In the genomic region with DNA sequence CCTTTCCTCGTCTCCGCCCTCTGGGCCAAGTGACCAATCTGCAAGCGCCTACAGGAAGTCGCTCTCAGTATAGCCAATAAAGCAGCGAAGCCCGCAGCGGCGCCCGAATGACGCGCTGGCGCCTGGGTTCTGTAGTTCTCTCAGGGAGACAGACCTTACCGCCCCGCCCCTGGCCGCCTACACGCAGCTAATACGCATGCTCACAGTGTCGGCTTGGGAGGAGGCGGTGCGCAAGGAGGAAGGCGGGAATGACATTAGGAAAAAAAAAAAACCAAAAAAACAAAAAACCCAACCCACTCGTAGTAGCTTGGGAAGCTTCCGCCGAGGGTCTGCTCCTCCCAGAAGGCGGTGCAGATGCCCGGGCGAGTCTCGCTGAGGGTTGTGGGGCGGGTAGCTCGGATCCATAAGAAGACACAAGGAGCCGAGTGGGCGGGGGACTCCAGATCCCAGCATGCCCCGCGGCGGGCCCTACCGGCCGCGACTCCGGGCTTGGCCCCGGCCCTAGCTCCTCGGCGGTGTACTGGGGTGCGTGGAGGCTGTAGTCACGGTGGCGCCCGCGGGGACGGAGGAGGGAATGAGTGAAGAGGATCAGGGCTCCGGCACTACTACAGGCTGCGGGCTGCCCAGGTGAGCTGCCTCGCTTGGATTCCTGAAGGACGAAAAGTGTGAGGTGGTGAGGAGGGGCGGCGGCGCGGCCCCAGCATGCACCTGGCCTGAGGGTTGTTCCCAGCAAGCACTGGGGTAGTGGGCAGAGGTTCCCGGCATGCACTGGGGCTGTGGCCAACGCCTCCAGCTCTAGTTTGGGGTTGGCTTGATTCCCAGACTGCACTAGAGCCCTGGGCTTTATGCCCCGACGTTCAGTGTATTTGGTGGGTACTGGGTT, we compare ENCODE assay signal across 8 mouse cellular contexts. TPM values are rescaled to one million over a fixed set of nuclear protein-coding genes. Genes with fewer than 3 reads are reported as not detected.
DNase-seq lines count a peak whose midpoint lies in the region; ATAC-seq lines count a peak whose summit lies in the region.

Gene Tarbp2 (plus strand): TSS at position 217 of the 883 bp plus-strand sequence.

- ATAC-seq in hindbrain, embryonic 14.5 days (ENCODE audit: low FRiP score), result peak; percentile 92

- DNase-seq in R1 (ENCODE audit: low read depth, low spot score), result peak; percentile 100
- peak; percentile 99 for DNase-seq in cerebellum, postnatal 25 days
- peak; percentile 100 for DNase-seq in frontal cortex, postnatal 25 days (ENCODE audit: low spot score in 2 of 2)
- peak; percentile 99 for DNase-seq in hindbrain, embryonic 14.5 days (ENCODE audit: low spot score)
- peak; percentile 100 for DNase-seq in layer of hippocampus, postnatal 36 days
- peak; percentile 100 for DNase-seq in lung, postnatal 36 days
- DNase-seq in retina, postnatal 1 day, result peak; percentile 99
- peak; percentile 97 to 100 for DNase-seq in urinary bladder, adult 18-20 months (ENCODE audit: low spot score in 2 of 2)

- H3K27ac ChIP-seq in hindbrain, embryonic 14.5 days, result peak within 1 kb of the TSS; percentile 97

- H3K9me3 ChIP-seq in hindbrain, embryonic 14.5 days (ENCODE audit: control insufficient read depth, low read length), result no peaks in the 10 kb centered on the region

- H3K4me1 ChIP-seq in hindbrain, embryonic 14.5 days (replicated peaks; ENCODE audit: control insufficient read depth, insufficient read depth, low read length), result peaks cover 26% of the 10 kb centered on the region

- H3K4me2 ChIP-seq in hindbrain, embryonic 14.5 days (replicated peaks), result peak within 1 kb of the TSS; percentile 69

- under 1% methylated on average over 60 of the region's 60 CpGs for WGBS in hindbrain, embryonic 14.5 days

- H3K9ac ChIP-seq in hindbrain, embryonic 14.5 days, result peak within 1 kb of the TSS; percentile 90

- no peaks in the 10 kb centered on the region for H3K27me3 ChIP-seq in hindbrain, embryonic 14.5 days (ENCODE audit: control insufficient read depth, insufficient read depth, low read length)

- H3K4me3 ChIP-seq in hindbrain, embryonic 14.5 days (replicated peaks; ENCODE audit: low read length), result peak within 1 kb of the TSS; percentile 72

- H3K36me3 ChIP-seq in hindbrain, embryonic 14.5 days (replicated peaks; ENCODE audit: control insufficient read depth, insufficient read depth), result peaks cover 20% of the 10 kb centered on the region

RNA-seq across cellular contexts. Expression of gene Tarbp2, which starts in this region (rescaled TPM):
- 77.8 and 86.7 TPM in 2 replicates for polyA plus RNA-seq in hindbrain, embryonic 14.5 days (2014; fragmentation: Nextera tagmentation; extraction: Ambion mirVana)
- 10 to 100 TPM; 32.2 to 36.9 TPM for total RNA-seq in layer of hippocampus, postnatal 36 days (2021)

Comparison
In these comparisons a context has a peak if more than half of its experiments do, and no peak if none do; other contexts are left out.
1. Peak in every context shown above with its lines: DNase-seq, ATAC-seq, H3K4me3 ChIP-seq and H3K27ac ChIP-seq.